Mouse (Mus musculus): Measurements from ENCODE around the gene Kars. TPM values are rescaled to one million over a fixed set of nuclear protein-coding genes. Genes with fewer than 3 reads are reported as not detected.

Kars gene
- polyA plus RNA-seq, 1 experiment from 2014 or later: 226 TPM

GRCm38 (mm10) chr8:111962589-111962988 lies 48.5 kb downstream of the Kars start:
- H3K9me3 ChIP-seq (ENCODE audit: control insufficient read depth, low read length): no peaks in the 10 kb centered on the region
- H3K9ac ChIP-seq (ENCODE audit: low read length): no peak overlapping the region
- ATAC-seq (replicated peaks; ENCODE audit: low FRiP score, low TSS enrichment, low read depth) (no peak), DNase-seq (ENCODE audit: low spot score) (no peak)
- H3K36me3 ChIP-seq (ENCODE audit: control insufficient read depth, insufficient read depth, low read length): peaks cover 14% of the 10 kb centered on the region; the same call in 1 of the 2 replicates
- no peaks in the 10 kb centered on the region for H3K27me3 ChIP-seq (replicated peaks; ENCODE audit: control insufficient read depth, insufficient read depth, low read length)
- H3K27ac ChIP-seq (ENCODE audit: low read depth): no peak overlapping the region
- WGBS: 60% methylated on average over 1 of the region's 1 CpGs
- H3K4me1 ChIP-seq (replicated peaks; ENCODE audit: control insufficient read depth, insufficient read depth, low read length): no peaks in the 10 kb centered on the region
- H3K4me2 ChIP-seq (ENCODE audit: low read length): no peak overlapping the region
- no peak overlapping the region for H3K4me3 ChIP-seq (ENCODE audit: low read depth, low read length)

DNA sequence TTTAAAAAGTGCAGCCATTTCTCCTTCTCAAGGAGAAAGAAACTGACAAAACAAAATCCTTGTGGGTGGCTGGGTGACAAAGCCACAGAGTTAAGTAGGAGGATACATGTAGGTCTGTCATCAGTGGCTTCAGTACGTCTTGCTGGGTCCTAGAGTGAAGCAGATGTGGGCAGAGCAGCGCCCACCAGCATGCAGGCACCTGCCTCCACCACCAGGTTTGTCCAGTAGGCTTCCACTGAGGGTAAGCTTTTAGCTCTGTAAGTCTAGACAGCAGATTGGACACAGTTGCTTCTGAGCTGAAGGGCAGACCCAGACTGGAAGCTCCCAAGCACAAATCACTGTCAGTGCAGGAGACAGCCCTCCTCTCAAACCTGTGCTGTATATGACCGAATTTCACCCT lies 49.8 kb downstream of the Kars start:
- H3K9me3 ChIP-seq (ENCODE audit: control insufficient read depth, low read length): no peaks in the 10 kb centered on the region
- 67% methylated on average over 3 of the region's 3 CpGs for WGBS
- no peak overlapping the region for H3K4me2 ChIP-seq (ENCODE audit: low read length)
- H3K27me3 ChIP-seq (replicated peaks; ENCODE audit: control insufficient read depth, insufficient read depth, low read length): no peaks in the 10 kb centered on the region
- H3K27ac ChIP-seq (ENCODE audit: low read depth): no peak overlapping the region
- DNase-seq (ENCODE audit: low spot score) (no peak), ATAC-seq (replicated peaks; ENCODE audit: low FRiP score, low TSS enrichment, low read depth) (no peak)
- H3K36me3 ChIP-seq (ENCODE audit: control insufficient read depth, insufficient read depth, low read length): peaks cover 17% of the 10 kb centered on the region
- H3K4me3 ChIP-seq (ENCODE audit: low read depth, low read length): no peak overlapping the region
- no peaks in the 10 kb centered on the region for H3K4me1 ChIP-seq (replicated peaks; ENCODE audit: control insufficient read depth, insufficient read depth, low read length)
- H3K9ac ChIP-seq (ENCODE audit: low read length): no peak overlapping the region

DNA sequence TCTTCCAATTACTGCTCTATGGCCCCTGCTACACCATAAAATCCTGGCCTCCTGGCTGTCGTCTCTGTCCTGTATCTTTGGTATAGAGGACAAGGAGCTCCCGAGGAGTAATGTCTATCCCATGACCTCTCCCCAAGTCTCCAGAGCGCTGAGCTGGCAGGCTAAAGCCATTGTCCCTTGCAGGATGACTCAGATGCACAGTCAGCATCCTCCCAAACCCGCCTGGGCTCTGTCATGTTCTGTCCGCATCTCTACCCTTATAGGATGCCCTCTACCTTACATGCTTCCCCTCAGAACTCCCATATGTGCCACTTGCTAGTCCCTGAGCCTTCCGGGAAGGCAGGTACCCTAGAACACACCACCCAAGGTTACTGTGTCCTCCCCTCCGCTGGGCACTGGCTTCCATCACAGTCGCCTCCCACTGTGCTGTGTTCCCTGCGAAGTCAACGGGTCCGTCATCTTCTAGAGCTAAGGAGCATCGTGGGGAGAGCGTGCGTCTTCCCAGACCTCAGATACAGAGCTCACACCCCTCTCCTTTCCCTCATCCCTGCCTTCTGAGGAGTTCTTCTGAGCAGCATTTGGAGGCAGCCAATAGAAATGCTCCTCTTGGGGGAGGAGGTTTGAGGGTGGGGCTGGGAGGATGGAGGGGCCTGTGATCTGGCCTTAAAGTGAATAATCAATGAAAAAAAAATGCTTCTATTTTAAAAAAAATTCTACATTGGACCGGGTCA lies 50.4 kb downstream of the Kars start:
- Histone ChIP-seq H3K27ac (ENCODE audit: low read depth) (no peak overlapping the region), H3K4me2 (ENCODE audit: low read length) (no peak overlapping the region), H3K36me3 (ENCODE audit: control insufficient read depth, insufficient read depth, low read length) (peaks cover 18% of the 10 kb centered on the region), H3K4me1 (replicated peaks; ENCODE audit: control insufficient read depth, insufficient read depth, low read length) (no peaks in the 10 kb centered on the region), H3K4me3 (ENCODE audit: low read depth, low read length) (no peak overlapping the region), H3K9me3 (ENCODE audit: control insufficient read depth, low read length) (no peaks in the 10 kb centered on the region), H3K27me3 (replicated peaks; ENCODE audit: control insufficient read depth, insufficient read depth, low read length) (no peaks in the 10 kb centered on the region), H3K9ac (ENCODE audit: low read length) (no peak overlapping the region)
- ATAC-seq (replicated peaks; ENCODE audit: low FRiP score, low TSS enrichment, low read depth) (no peak), DNase-seq (ENCODE audit: low spot score) (no peak)
- WGBS: 71% methylated on average over 15 of the region's 15 CpGs

DNA sequence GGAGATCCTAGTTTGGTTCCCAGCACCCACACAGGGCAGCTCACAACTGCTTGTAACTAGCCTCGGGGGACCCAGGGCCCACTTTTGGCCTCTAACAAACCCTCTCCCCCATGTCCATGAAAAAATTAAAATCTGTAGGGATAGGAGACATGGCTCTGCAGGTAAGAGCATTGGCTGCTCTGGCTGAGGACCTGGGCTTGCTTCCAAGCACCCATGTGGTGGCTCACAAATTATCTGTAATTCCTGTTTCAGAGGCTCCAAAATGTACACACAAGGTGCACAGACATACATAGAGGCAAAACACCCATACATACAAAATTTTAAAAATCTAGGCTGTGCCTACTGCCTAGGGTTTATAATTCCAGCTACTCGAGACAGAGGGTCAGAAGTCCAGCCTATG lies 53.9 kb downstream of the Kars start:
- WGBS: 90% methylated on average over 2 of the region's 2 CpGs
- no peak for ATAC-seq (replicated peaks; ENCODE audit: low FRiP score, low TSS enrichment, low read depth)

DNA sequence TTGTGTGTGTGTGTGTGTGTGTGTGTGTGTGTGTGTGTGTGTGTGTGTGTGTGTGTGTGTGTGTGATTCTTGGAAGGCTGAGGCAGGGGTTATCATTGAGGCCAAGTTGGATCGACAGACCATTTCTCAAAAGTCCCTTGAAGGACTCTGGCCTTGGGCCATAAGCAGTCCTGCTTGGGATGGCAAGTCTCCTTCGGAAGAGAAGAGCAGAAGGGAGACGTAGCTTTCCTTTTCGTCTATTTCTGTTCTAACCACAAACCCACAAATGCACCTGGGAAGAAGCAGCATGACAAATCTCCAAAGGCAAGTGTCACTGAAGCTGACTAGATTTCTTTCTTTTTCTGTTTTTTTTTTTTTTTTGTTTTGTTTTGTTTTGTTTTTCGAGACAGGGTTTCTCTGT lies 55.2 kb downstream of the Kars start:
- Histone ChIP-seq H3K4me1 (replicated peaks; ENCODE audit: control insufficient read depth, insufficient read depth, low read length) (no peaks in the 10 kb centered on the region; the same call in 1 of the 2 replicates), H3K36me3 (ENCODE audit: control insufficient read depth, insufficient read depth, low read length) (peaks cover 51% of the 10 kb centered on the region), H3K9ac (ENCODE audit: low read length) (no peak overlapping the region), H3K27ac (ENCODE audit: low read depth) (no peak overlapping the region), H3K9me3 (ENCODE audit: control insufficient read depth, low read length) (no peaks in the 10 kb centered on the region), H3K4me2 (ENCODE audit: low read length) (no peak overlapping the region), H3K27me3 (replicated peaks; ENCODE audit: control insufficient read depth, insufficient read depth, low read length) (no peaks in the 10 kb centered on the region), H3K4me3 (ENCODE audit: low read depth, low read length) (no peak overlapping the region)
- no peak for ATAC-seq (replicated peaks; ENCODE audit: low FRiP score, low TSS enrichment, low read depth)
- 95% methylated on average over 5 of the region's 5 CpGs for WGBS
- no peak for DNase-seq (ENCODE audit: low spot score)

More for the DNA sequence above, 53.9 kb downstream of the Kars start:
- no peak overlapping the region for H3K4me2 ChIP-seq (ENCODE audit: low read length)
- no peaks in the 10 kb centered on the region; the same call in 1 of the 2 replicates for H3K4me1 ChIP-seq (replicated peaks; ENCODE audit: control insufficient read depth, insufficient read depth, low read length)
- no peaks in the 10 kb centered on the region for H3K27me3 ChIP-seq (replicated peaks; ENCODE audit: control insufficient read depth, insufficient read depth, low read length)
- H3K9ac ChIP-seq (ENCODE audit: low read length): no peak overlapping the region
- no peak overlapping the region for H3K27ac ChIP-seq (ENCODE audit: low read depth)
- H3K9me3 ChIP-seq (ENCODE audit: control insufficient read depth, low read length): no peaks in the 10 kb centered on the region
- H3K4me3 ChIP-seq (ENCODE audit: low read depth, low read length): no peak overlapping the region
- peaks cover 45% of the 10 kb centered on the region for H3K36me3 ChIP-seq (ENCODE audit: control insufficient read depth, insufficient read depth, low read length)
- DNase-seq (ENCODE audit: low spot score): no peak

DNA sequence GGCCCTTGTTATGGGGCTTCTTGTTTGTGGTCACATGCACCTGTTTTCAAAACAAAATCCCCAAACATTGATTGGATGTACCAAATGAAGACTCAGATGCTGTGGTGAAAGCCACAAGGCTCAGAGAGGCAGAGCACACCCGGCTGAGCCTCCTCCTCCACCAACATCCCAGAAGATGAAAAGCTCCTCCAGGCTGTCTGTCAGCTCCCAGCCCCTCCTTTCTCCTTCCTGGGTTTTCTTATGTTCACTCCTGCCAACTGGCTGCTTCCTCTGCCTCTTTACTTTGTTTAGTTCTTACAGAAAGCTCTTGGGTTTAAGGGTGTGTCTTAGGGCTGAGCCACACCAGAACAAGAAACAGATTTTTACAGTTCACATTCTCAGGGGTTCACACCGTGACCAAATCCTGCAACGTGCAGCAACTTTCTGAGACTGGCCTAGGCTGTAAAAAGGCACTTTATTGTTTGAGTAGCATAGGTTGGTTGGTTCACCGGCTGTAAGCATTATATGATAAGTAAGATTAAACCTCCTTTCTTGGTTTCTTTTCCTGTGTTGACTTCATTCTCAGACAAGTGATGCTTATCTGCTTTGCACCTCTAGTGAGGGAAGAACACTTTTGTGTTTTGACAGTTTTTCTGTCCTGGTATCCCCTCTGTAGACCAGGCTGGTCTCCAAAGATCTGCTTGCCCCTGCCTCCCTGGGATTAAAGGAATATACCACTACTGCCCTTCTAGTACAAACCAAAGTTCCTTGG lies 56.1 kb downstream of the Kars start:
- DNase-seq (ENCODE audit: low spot score): no peak
- H3K36me3 ChIP-seq (ENCODE audit: control insufficient read depth, insufficient read depth, low read length): peaks cover 48% of the 10 kb centered on the region
- ATAC-seq (replicated peaks; ENCODE audit: low FRiP score, low TSS enrichment, low read depth): no peak
- no peak overlapping the region for H3K4me3 ChIP-seq (ENCODE audit: low read depth, low read length)
- 77% methylated on average over 4 of the region's 4 CpGs for WGBS
- H3K27me3 ChIP-seq (replicated peaks; ENCODE audit: control insufficient read depth, insufficient read depth, low read length): no peaks in the 10 kb centered on the region
- H3K9me3 ChIP-seq (ENCODE audit: control insufficient read depth, low read length): no peaks in the 10 kb centered on the region
- H3K9ac ChIP-seq (ENCODE audit: low read length): no peak overlapping the region
- H3K27ac ChIP-seq (ENCODE audit: low read depth): no peak overlapping the region
- H3K4me1 ChIP-seq (replicated peaks; ENCODE audit: control insufficient read depth, insufficient read depth, low read length): no peaks in the 10 kb centered on the region; the same call in 1 of the 2 replicates
- H3K4me2 ChIP-seq (ENCODE audit: low read length): no peak overlapping the region

DNA sequence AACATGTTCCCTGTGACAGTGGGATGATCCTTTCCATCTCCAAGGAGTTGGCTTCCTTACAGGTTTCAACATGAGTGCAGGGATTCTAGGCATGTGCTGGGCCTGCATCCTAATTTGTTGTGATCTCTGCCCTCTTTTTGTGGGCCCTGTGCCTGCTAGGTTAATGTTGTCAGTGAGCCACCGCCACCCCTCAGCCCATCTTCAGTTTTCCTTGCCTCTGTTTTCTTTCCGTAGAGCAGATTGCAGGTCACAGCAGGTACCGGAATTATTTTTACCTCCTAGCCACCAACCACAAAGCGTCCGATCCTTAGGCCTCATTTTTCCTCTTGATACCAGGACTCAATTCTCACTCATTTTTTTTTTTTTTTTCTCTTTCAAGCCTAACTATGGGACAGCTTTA lies 59.2 kb downstream of the Kars start:
- Histone ChIP-seq H3K36me3 (ENCODE audit: control insufficient read depth, insufficient read depth, low read length) (peaks cover 65% of the 10 kb centered on the region), H3K9me3 (ENCODE audit: control insufficient read depth, low read length) (no peaks in the 10 kb centered on the region), H3K9ac (ENCODE audit: low read length) (no peak overlapping the region), H3K27ac (ENCODE audit: low read depth) (no peak overlapping the region), H3K27me3 (replicated peaks; ENCODE audit: control insufficient read depth, insufficient read depth, low read length) (no peaks in the 10 kb centered on the region), H3K4me3 (ENCODE audit: low read depth, low read length) (no peak overlapping the region), H3K4me1 (replicated peaks; ENCODE audit: control insufficient read depth, insufficient read depth, low read length) (no peaks in the 10 kb centered on the region; the same call in 1 of the 2 replicates), H3K4me2 (ENCODE audit: low read length) (no peak overlapping the region)
- ATAC-seq (replicated peaks; ENCODE audit: low FRiP score, low TSS enrichment, low read depth): no peak
- no peak for DNase-seq (ENCODE audit: low spot score)
- WGBS: 95% methylated on average over 5 of the region's 5 CpGs

GRCm38 (mm10) chr8:111951317-111951716 lies 59.8 kb downstream of the Kars start:
- Histone ChIP-seq H3K4me3 (ENCODE audit: low read depth, low read length) (no peak overlapping the region), H3K4me2 (ENCODE audit: low read length) (no peak overlapping the region), H3K27ac (ENCODE audit: low read depth) (no peak overlapping the region), H3K4me1 (replicated peaks; ENCODE audit: control insufficient read depth, insufficient read depth, low read length) (no peaks in the 10 kb centered on the region; the same call in 1 of the 2 replicates), H3K9me3 (ENCODE audit: control insufficient read depth, low read length) (no peaks in the 10 kb centered on the region), H3K36me3 (ENCODE audit: control insufficient read depth, insufficient read depth, low read length) (peaks cover 64% of the 10 kb centered on the region), H3K9ac (ENCODE audit: low read length) (no peak overlapping the region), H3K27me3 (replicated peaks; ENCODE audit: control insufficient read depth, insufficient read depth, low read length) (no peaks in the 10 kb centered on the region)
- no peak for DNase-seq (ENCODE audit: low spot score)
- no peak for ATAC-seq (replicated peaks; ENCODE audit: low FRiP score, low TSS enrichment, low read depth)
- WGBS: 90% methylated on average over 7 of the region's 7 CpGs
